Mouse (Mus musculus): ENCODE results near the gene Tep1. TPM values are rescaled to one million over a fixed set of nuclear protein-coding genes. Genes with fewer than 3 reads are reported as not detected.
"Not testable (repeated sequence)": the region's sequence is repeated elsewhere in the genome, so short reads cannot be mapped to it uniquely, and the experiment has no call there.

Gene Tep1
- polyA plus RNA-seq, 1 experiment from 2014 or later: 6.2 TPM

- DNase-seq (no peak), ATAC-seq (peak; percentile 22)
- H3K9me3 ChIP-seq (ENCODE audit: low read length): no peaks in the 10 kb centered on the region
- peak overlapping the region; percentile 73 for H3K4me3 ChIP-seq (ENCODE audit: low read depth, low read length)
- 38% methylated on average over 5 of the region's 5 CpGs for WGBS (ENCODE audit: insufficient replicate concordance)
- H3K9ac ChIP-seq (replicated peaks): peak overlapping the region; percentile 63
- TF ChIP-seq CTCF (IDR thresholded peaks at IDR 0.05; ENCODE audit: low read depth): no peak
- no peak for TF ChIP-seq EP300 (IDR thresholded peaks at IDR 0.05; ENCODE audit: low read depth)
- H3K4me2 ChIP-seq (ENCODE audit: low read depth, low read length): peak overlapping the region; percentile 74
- H3K4me1 ChIP-seq (ENCODE audit: insufficient read depth): peaks cover 6% of the 10 kb centered on the region; the same call in 1 of the 2 replicates
- H3K27ac ChIP-seq (ENCODE audit: low read depth): peak overlapping the region; percentile 89
- no peaks in the 10 kb centered on the region for H3K27me3 ChIP-seq (ENCODE audit: insufficient read depth, low read length)
- H3K36me3 ChIP-seq (replicated peaks; ENCODE audit: insufficient read depth, low read length): peaks cover 9% of the 10 kb centered on the region; the same call in 1 of the 2 replicates
Measured at GRCm38 (mm10) chr14:50870805-50871143, 414 bp upstream of the Tep1 start.

- peaks cover 10% of the 10 kb centered on the region for H3K36me3 ChIP-seq (replicated peaks; ENCODE audit: insufficient read depth, low read length)
- no peak overlapping the region for H3K27ac ChIP-seq (ENCODE audit: low read depth)
- no peak for ATAC-seq
- no peaks in the 10 kb centered on the region for H3K27me3 ChIP-seq (ENCODE audit: insufficient read depth, low read length)
- WGBS (ENCODE audit: insufficient replicate concordance): 89% methylated on average over 5 of the region's 5 CpGs
- no peak for DNase-seq
- H3K4me2 ChIP-seq (ENCODE audit: low read depth, low read length): no peak overlapping the region
- H3K9ac ChIP-seq (replicated peaks): no peak overlapping the region
- H3K4me3 ChIP-seq (ENCODE audit: low read depth, low read length): no peak overlapping the region
- peaks cover 6% of the 10 kb centered on the region; the same call in 1 of the 2 replicates for H3K4me1 ChIP-seq (ENCODE audit: insufficient read depth)
- TF ChIP-seq CTCF (IDR thresholded peaks at IDR 0.05; ENCODE audit: low read depth): no peak
- TF ChIP-seq EP300 (IDR thresholded peaks at IDR 0.05; ENCODE audit: low read depth): no peak
- no peaks in the 10 kb centered on the region for H3K9me3 ChIP-seq (ENCODE audit: low read length)
Measured at GRCm38 (mm10) chr14:50868656-50869055, 1.7 kb downstream of the Tep1 start.

GRCm38 (mm10) chr14:50868211-50868610 is 2.1 kb downstream of the Tep1 start:
- no peak for DNase-seq
- TF ChIP-seq CTCF (IDR thresholded peaks at IDR 0.05; ENCODE audit: low read depth) (no peak), EP300 (IDR thresholded peaks at IDR 0.05; ENCODE audit: low read depth) (no peak)
- 57% methylated on average over 4 of the region's 4 CpGs for WGBS (ENCODE audit: insufficient replicate concordance)
- H3K9ac ChIP-seq (replicated peaks): no peak overlapping the region
- H3K4me2 ChIP-seq (ENCODE audit: low read depth, low read length): no peak overlapping the region
- no peak for ATAC-seq
- H3K4me3 ChIP-seq (ENCODE audit: low read depth, low read length): no peak overlapping the region
- no peak overlapping the region for H3K27ac ChIP-seq (ENCODE audit: low read depth)
- H3K4me1 ChIP-seq (ENCODE audit: insufficient read depth): peaks cover 6% of the 10 kb centered on the region; the same call in 1 of the 2 replicates
- no peaks in the 10 kb centered on the region for H3K27me3 ChIP-seq (ENCODE audit: insufficient read depth, low read length)
- peaks cover 13% of the 10 kb centered on the region for H3K36me3 ChIP-seq (replicated peaks; ENCODE audit: insufficient read depth, low read length)
- no peaks in the 10 kb centered on the region for H3K9me3 ChIP-seq (ENCODE audit: low read length)

- TF ChIP-seq CTCF (IDR thresholded peaks at IDR 0.05; ENCODE audit: low read depth): no peak
- Histone ChIP-seq H3K9me3 (ENCODE audit: low read length) (no peaks in the 10 kb centered on the region), H3K27ac (ENCODE audit: low read depth) (no peak overlapping the region), H3K9ac (replicated peaks) (no peak overlapping the region), H3K4me1 (ENCODE audit: insufficient read depth) (peaks cover 6% of the 10 kb centered on the region; the same call in 1 of the 2 replicates), H3K27me3 (ENCODE audit: insufficient read depth, low read length) (no peaks in the 10 kb centered on the region), H3K4me2 (ENCODE audit: low read depth, low read length) (no peak overlapping the region), H3K4me3 (ENCODE audit: low read depth, low read length) (no peak overlapping the region), H3K36me3 (replicated peaks; ENCODE audit: insufficient read depth, low read length) (peaks cover 13% of the 10 kb centered on the region)
- ATAC-seq (no peak), DNase-seq (no peak)
- WGBS (ENCODE audit: insufficient replicate concordance): 82% methylated on average over 3 of the region's 3 CpGs
Measured at GRCm38 (mm10) chr14:50866966-50867365, 3.4 kb downstream of the Tep1 start.

- not testable (repeated sequence) for H3K9ac ChIP-seq (replicated peaks); DNase-seq; H3K9me3 ChIP-seq (ENCODE audit: low read length); H3K27me3 ChIP-seq (ENCODE audit: insufficient read depth, low read length); H3K4me1 ChIP-seq (ENCODE audit: insufficient read depth); H3K27ac ChIP-seq (ENCODE audit: low read depth); H3K4me2 ChIP-seq (ENCODE audit: low read depth, low read length); ATAC-seq; H3K4me3 ChIP-seq (ENCODE audit: low read depth, low read length)
- H3K36me3 ChIP-seq (replicated peaks; ENCODE audit: insufficient read depth, low read length): peaks cover 23% of the 10 kb centered on the region
Measured at GRCm38 (mm10) chr14:50865005-50865404, 5.4 kb downstream of the Tep1 start.

- peaks cover 26% of the 10 kb centered on the region for H3K36me3 ChIP-seq (replicated peaks; ENCODE audit: insufficient read depth, low read length)
- H3K27me3 ChIP-seq (ENCODE audit: insufficient read depth, low read length): no peaks in the 10 kb centered on the region
- no peak overlapping the region for H3K4me2 ChIP-seq (ENCODE audit: low read depth, low read length)
- DNase-seq (no peak), ATAC-seq (no peak)
- H3K4me1 ChIP-seq (ENCODE audit: insufficient read depth): no peaks in the 10 kb centered on the region
- no peak overlapping the region for H3K4me3 ChIP-seq (ENCODE audit: low read depth, low read length)
- H3K9ac ChIP-seq (replicated peaks): no peak overlapping the region
- WGBS (ENCODE audit: insufficient replicate concordance): 85% methylated on average over 10 of the region's 10 CpGs
- TF ChIP-seq CTCF (IDR thresholded peaks at IDR 0.05; ENCODE audit: low read depth) (no peak), EP300 (IDR thresholded peaks at IDR 0.05; ENCODE audit: low read depth) (no peak)
- no peaks in the 10 kb centered on the region for H3K9me3 ChIP-seq (ENCODE audit: low read length)
- H3K27ac ChIP-seq (ENCODE audit: low read depth): no peak overlapping the region
Measured at GRCm38 (mm10) chr14:50862641-50863040, 7.7 kb downstream of the Tep1 start.

- ATAC-seq: no peak
- H3K9ac ChIP-seq (replicated peaks): no peak overlapping the region
- H3K27me3 ChIP-seq (ENCODE audit: insufficient read depth, low read length): no peaks in the 10 kb centered on the region
Measured at GRCm38 (mm10) chr14:50855788-50856187, 14.6 kb downstream of the Tep1 start.

More at GRCm38 (mm10) chr14:50855788-50856187, 14.6 kb downstream of the Tep1 start:
- TF ChIP-seq EP300 (IDR thresholded peaks at IDR 0.05; ENCODE audit: low read depth) (no peak), CTCF (IDR thresholded peaks at IDR 0.05; ENCODE audit: low read depth) (no peak)
- no peaks in the 10 kb centered on the region for H3K9me3 ChIP-seq (ENCODE audit: low read length)
- H3K36me3 ChIP-seq (replicated peaks; ENCODE audit: insufficient read depth, low read length): peaks cover 33% of the 10 kb centered on the region
- DNase-seq: no peak
- H3K4me2 ChIP-seq (ENCODE audit: low read depth, low read length): no peak overlapping the region
- no peaks in the 10 kb centered on the region for H3K4me1 ChIP-seq (ENCODE audit: insufficient read depth)
- 82% methylated on average over 5 of the region's 5 CpGs for WGBS (ENCODE audit: insufficient replicate concordance)
- H3K4me3 ChIP-seq (ENCODE audit: low read depth, low read length): no peak overlapping the region
- no peak overlapping the region for H3K27ac ChIP-seq (ENCODE audit: low read depth)

All from liver, postnatal 0 days (tissue).